In genomic region chr2:25850330-25850729, GRCm38 (mm10) we compare ENCODE assay signal across 11 mouse cellular contexts. TPM values are rescaled to one million over a fixed set of nuclear protein-coding genes. Genes with fewer than 3 reads are reported as not detected.
DNase-seq lines count a peak whose midpoint lies in the region; ATAC-seq and TF ChIP-seq lines count a peak whose summit lies in the region.
"Had no signal": no experiment of that assay in that cellular context is flagged by ENCODE, and none has a peak within 500 bp of the region (broad histone marks: within the 10 kb centered on the region; RNA-seq: fewer than 3 reads in every experiment).

No protein-coding gene starts in this region.

- H3K27ac ChIP-seq in hindbrain, embryonic 11.5 days (ENCODE audit: low read depth, low read length), result no peak overlapping the region
- H3K27ac ChIP-seq in hindbrain, embryonic 16.5 days (ENCODE audit: low read depth, low read length), result no peak overlapping the region
- H3K27ac ChIP-seq in midbrain, postnatal 0 days (ENCODE audit: low read depth, low read length), result no peak overlapping the region
- H3K27ac ChIP-seq: embryonic facial prominence, embryonic 12.5 days had no signal

- peak; percentile 66 for TF ChIP-seq CTCF in midbrain, postnatal 0 days (IDR thresholded peaks at IDR 0.05)

- no peak overlapping the region for H3K4me3 ChIP-seq in hindbrain, embryonic 11.5 days (ENCODE audit: low read depth, low read length)
- no peak overlapping the region for H3K4me3 ChIP-seq in hindbrain, embryonic 16.5 days (ENCODE audit: low read length)
- no peak overlapping the region for H3K4me3 ChIP-seq in midbrain, postnatal 0 days (ENCODE audit: low read depth, low read length)
- H3K4me3 ChIP-seq: embryonic facial prominence, embryonic 12.5 days had no signal

- no peak overlapping the region for H3K9ac ChIP-seq in hindbrain, embryonic 11.5 days (ENCODE audit: low read depth, low read length)
- no peak overlapping the region for H3K9ac ChIP-seq in hindbrain, embryonic 16.5 days (ENCODE audit: low read depth, low read length)
- no peak overlapping the region for H3K9ac ChIP-seq in midbrain, postnatal 0 days (replicated peaks; ENCODE audit: low read length, poor library complexity, severe bottlenecking)
- H3K9ac ChIP-seq: embryonic facial prominence, embryonic 12.5 days had no signal

- no peaks in the 10 kb centered on the region for H3K4me1 ChIP-seq in hindbrain, embryonic 11.5 days (replicated peaks; ENCODE audit: control insufficient read depth, insufficient read depth, low read length)
- no peaks in the 10 kb centered on the region for H3K4me1 ChIP-seq in hindbrain, embryonic 16.5 days (ENCODE audit: control insufficient read depth, insufficient read depth, low read depth, low read length)
- no peaks in the 10 kb centered on the region for H3K4me1 ChIP-seq in midbrain, postnatal 0 days (ENCODE audit: insufficient read depth, low read length)
- H3K4me1 ChIP-seq: embryonic facial prominence, embryonic 12.5 days had no signal

- WGBS in hindbrain, embryonic 11.5 days, result 12% methylated on average over 4 of the region's 4 CpGs
- WGBS in hindbrain, embryonic 16.5 days, result 6% methylated on average over 4 of the region's 4 CpGs
- 10% methylated on average over 4 of the region's 4 CpGs for WGBS in midbrain, postnatal 0 days

- no peaks in the 10 kb centered on the region for H3K27me3 ChIP-seq in hindbrain, embryonic 11.5 days (ENCODE audit: control insufficient read depth, insufficient read depth, low read length)
- no peaks in the 10 kb centered on the region for H3K27me3 ChIP-seq in hindbrain, embryonic 16.5 days (replicated peaks; ENCODE audit: control insufficient read depth, insufficient read depth, low read length)
- no peaks in the 10 kb centered on the region for H3K27me3 ChIP-seq in midbrain, postnatal 0 days (ENCODE audit: insufficient read depth, low read length)
- H3K27me3 ChIP-seq: embryonic facial prominence, embryonic 12.5 days had no signal

- peak; percentile 66 for DNase-seq in hindbrain, embryonic 11.5 days (ENCODE audit: low spot score)
- DNase-seq in A20 (ENCODE audit: low read depth, low spot score) (peak; percentile 43), ZHBTc4 (ENCODE audit: low read depth, low spot score) (peak; percentile 50)
- peak; percentile 62 for DNase-seq in kidney, postnatal 10 days
- DNase-seq in midbrain, postnatal 0 days (ENCODE audit: low spot score), result peak; percentile 42
- DNase-seq in thymus, postnatal 14 days, result peak; percentile 70

- no peaks in the 10 kb centered on the region for H3K9me3 ChIP-seq in hindbrain, embryonic 11.5 days (ENCODE audit: control insufficient read depth, low read length)
- H3K9me3 ChIP-seq in hindbrain, embryonic 16.5 days (ENCODE audit: control insufficient read depth, low read length), result no peaks in the 10 kb centered on the region
- H3K9me3 ChIP-seq in midbrain, postnatal 0 days (ENCODE audit: low read length), result no peaks in the 10 kb centered on the region
- H3K9me3 ChIP-seq: embryonic facial prominence, embryonic 12.5 days had no signal

- H3K4me2 ChIP-seq in hindbrain, embryonic 11.5 days (replicated peaks; ENCODE audit: low read depth, low read length), result no peak overlapping the region
- H3K4me2 ChIP-seq in hindbrain, embryonic 16.5 days (ENCODE audit: low read length), result no peak overlapping the region
- no peak overlapping the region for H3K4me2 ChIP-seq in midbrain, postnatal 0 days (ENCODE audit: low read depth, low read length, poor library complexity, severe bottlenecking)
- H3K4me2 ChIP-seq: embryonic facial prominence, embryonic 12.5 days had no signal

- no peaks in the 10 kb centered on the region for H3K36me3 ChIP-seq in hindbrain, embryonic 11.5 days (ENCODE audit: control insufficient read depth, insufficient read depth, low read length)
- no peaks in the 10 kb centered on the region for H3K36me3 ChIP-seq in hindbrain, embryonic 16.5 days (ENCODE audit: control insufficient read depth, insufficient read depth, low read length)
- H3K36me3 ChIP-seq in midbrain, postnatal 0 days (ENCODE audit: insufficient read depth, low read length), result no peaks in the 10 kb centered on the region
- H3K36me3 ChIP-seq: embryonic facial prominence, embryonic 12.5 days had no signal

- no peak for ATAC-seq in hindbrain, embryonic 11.5 days (ENCODE audit: low FRiP score)
- no peak for ATAC-seq in hindbrain, embryonic 16.5 days
- peak; percentile 46; the same call in 1 of the 2 replicates for ATAC-seq in common myeloid progenitor, adult 5-6 weeks (replicated peaks; ENCODE audit: low read depth, poor library complexity, severe bottlenecking)
- no peak for ATAC-seq in midbrain, postnatal 0 days (ENCODE audit: low FRiP score)

RNA-seq across cellular contexts. Expression of gene Sohlh1, which starts 3.3 kb away (rescaled TPM):
- polyA plus RNA-seq in hindbrain, embryonic 11.5 days (2014; fragmentation: Nextera tagmentation; extraction: Ambion mirVana), result not detected in 2 replicates
- polyA plus RNA-seq in hindbrain, embryonic 16.5 days (2015; fragmentation: Nextera tagmentation; extraction: Ambion mirVana), result not detected in 2 replicates
- total RNA-seq in common myeloid progenitor, adult 5-6 weeks (2017), result not detected in 2 replicates
- total RNA-seq in midbrain, postnatal 0 days (2014; rRNA removed), result not detected in 2 replicates
- not detected in 2 replicates for polyA plus RNA-seq in midbrain, postnatal 0 days (2015; fragmentation: Nextera tagmentation; extraction: Ambion mirVana)
- total RNA-seq: left cerebral cortex, postnatal 25 days had no signal
- polyA plus RNA-seq: embryonic facial prominence, embryonic 12.5 days had no signal

RNA-seq across cellular contexts. Expression of gene Kcnt1, which starts 13.2 kb away (rescaled TPM):
- polyA plus RNA-seq in hindbrain, embryonic 11.5 days (2014; fragmentation: Nextera tagmentation; extraction: Ambion mirVana), result 0.64 and 0.86 TPM in 2 replicates
- polyA plus RNA-seq in hindbrain, embryonic 16.5 days (2015; fragmentation: Nextera tagmentation; extraction: Ambion mirVana), result 21.2 and 27.4 TPM in 2 replicates
- total RNA-seq in common myeloid progenitor, adult 5-6 weeks (2017), result not detected in 2 replicates
- 49.2 and 60.7 TPM in 2 replicates for total RNA-seq in midbrain, postnatal 0 days (2014; rRNA removed)
- polyA plus RNA-seq in midbrain, postnatal 0 days (2015; fragmentation: Nextera tagmentation; extraction: Ambion mirVana), result 21.7 and 22.1 TPM in 2 replicates

RNA-seq across cellular contexts. Expression of gene Lcn9, which starts 27.4 kb away (rescaled TPM):
- not detected in 2 replicates for polyA plus RNA-seq in hindbrain, embryonic 11.5 days (2014; fragmentation: Nextera tagmentation; extraction: Ambion mirVana)
- not detected in 2 replicates for polyA plus RNA-seq in hindbrain, embryonic 16.5 days (2015; fragmentation: Nextera tagmentation; extraction: Ambion mirVana)
- not detected in 2 replicates for total RNA-seq in common myeloid progenitor, adult 5-6 weeks (2017)
- total RNA-seq in midbrain, postnatal 0 days (2014; rRNA removed), result not detected in 2 replicates
- polyA plus RNA-seq in midbrain, postnatal 0 days (2015; fragmentation: Nextera tagmentation; extraction: Ambion mirVana), result not detected in 2 replicates
- total RNA-seq: left cerebral cortex, postnatal 25 days had no signal
- polyA plus RNA-seq: embryonic facial prominence, embryonic 12.5 days; stomach, embryonic 16.5 days had no signal

RNA-seq across cellular contexts. Expression of gene Glt6d1, which starts 34.7 kb away (rescaled TPM):
- not detected in 2 replicates for polyA plus RNA-seq in hindbrain, embryonic 11.5 days (2014; fragmentation: Nextera tagmentation; extraction: Ambion mirVana)
- polyA plus RNA-seq in hindbrain, embryonic 16.5 days (2015; fragmentation: Nextera tagmentation; extraction: Ambion mirVana), result not detected in 2 replicates
- total RNA-seq in common myeloid progenitor, adult 5-6 weeks (2017), result not detected in 2 replicates
- not detected in 2 replicates for total RNA-seq in midbrain, postnatal 0 days (2014; rRNA removed)
- not detected in 2 replicates for polyA plus RNA-seq in midbrain, postnatal 0 days (2015; fragmentation: Nextera tagmentation; extraction: Ambion mirVana)
- total RNA-seq: left cerebral cortex, postnatal 25 days had no signal
- polyA plus RNA-seq: embryonic facial prominence, embryonic 12.5 days; stomach, embryonic 16.5 days had no signal

Comparison
In these comparisons a context has a peak if more than half of its experiments do, and no peak if none do; other contexts are left out.
1. RNA of gene Kcnt1, which starts 13.2 kb away (polyA plus RNA-seq): 21.2 to 27.4 TPM in hindbrain, embryonic 16.5 days and 21.7 to 22.1 TPM in midbrain, postnatal 0 days; 0.64 to 0.86 TPM in hindbrain, embryonic 11.5 days; every median in the first group is over 10 times any median in the second.
2. Peak in every context shown above with its lines, with median percentiles within 50 percentile points of each other: DNase-seq.